Mouse (Mus musculus): ENCODE results near the gene Slc13a4. TPM values are rescaled to one million over a fixed set of nuclear protein-coding genes. Genes with fewer than 3 reads are reported as not detected.

Slc13a4 gene
- polyA plus RNA-seq, 1 experiment from 2014 or later: 0.34 TPM

DNA sequence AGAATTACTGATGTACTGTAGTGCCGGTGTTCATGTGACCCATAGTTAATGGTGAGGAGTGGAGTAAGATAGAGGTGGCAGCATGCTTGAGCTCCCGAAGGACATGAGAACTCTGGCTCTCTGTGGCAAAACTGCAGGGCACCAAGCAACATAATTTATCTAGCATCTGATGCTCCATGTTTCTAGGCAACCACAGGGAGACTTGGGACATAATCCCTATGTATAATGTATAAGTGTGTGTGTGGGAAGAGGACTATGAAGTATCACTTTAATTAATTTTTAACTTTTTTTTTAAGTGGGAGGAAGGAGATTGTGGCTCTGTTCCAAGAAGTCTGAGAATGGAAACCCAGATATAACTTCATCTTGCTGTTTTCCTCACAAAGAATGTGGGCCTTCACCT lies 13.0 kb downstream of the Slc13a4 start:
- no peak overlapping the region for H3K4me3 ChIP-seq (replicated peaks; ENCODE audit: low read length)
- no peaks in the 10 kb centered on the region for H3K27me3 ChIP-seq (ENCODE audit: control insufficient read depth, insufficient read depth, low read length)
- H3K27ac ChIP-seq (ENCODE audit: low read length): no peak overlapping the region
- ATAC-seq (ENCODE audit: insufficient read depth, low FRiP score): no peak
- H3K9me3 ChIP-seq (replicated peaks; ENCODE audit: control insufficient read depth, low read length): no peaks in the 10 kb centered on the region
- H3K9ac ChIP-seq (ENCODE audit: low read length): no peak overlapping the region
- H3K4me1 ChIP-seq (ENCODE audit: control insufficient read depth, insufficient read depth, low read length): 0 out of 2 replicates have a peak, but pooled peaks cover 3% of the 10 kb centered on the region
- no peaks in the 10 kb centered on the region for H3K36me3 ChIP-seq (ENCODE audit: control insufficient read depth, insufficient read depth, low read length)
- WGBS: 77% methylated on average over 2 of the region's 2 CpGs
- no peak overlapping the region for H3K4me2 ChIP-seq (ENCODE audit: low read depth, low read length)

DNA sequence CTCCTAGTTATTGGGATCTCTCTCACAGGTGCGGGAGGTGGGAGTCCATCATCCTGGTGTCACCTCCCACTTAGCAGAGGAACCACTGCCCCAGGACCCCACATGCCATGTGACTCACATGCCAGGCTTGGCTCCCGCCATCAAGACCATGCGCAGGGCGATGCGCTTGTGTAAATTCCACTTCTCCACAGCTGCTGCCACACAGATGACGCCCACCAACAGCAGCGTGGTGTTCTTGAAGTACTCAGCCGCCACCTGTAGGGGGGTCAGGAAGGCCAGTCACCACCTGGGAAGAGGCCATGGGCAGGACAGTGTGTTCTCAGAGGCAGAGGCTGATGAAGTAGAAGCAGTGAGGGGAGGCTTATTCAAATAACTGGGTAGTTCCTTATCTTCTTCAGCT lies 18.3 kb downstream of the Slc13a4 start:
- WGBS: 92% methylated on average over 8 of the region's 8 CpGs
- Histone ChIP-seq H3K27me3 (ENCODE audit: control insufficient read depth, insufficient read depth, low read length) (no peaks in the 10 kb centered on the region), H3K27ac (ENCODE audit: low read length) (no peak overlapping the region), H3K4me1 (ENCODE audit: control insufficient read depth, insufficient read depth, low read length) (peaks cover 12% of the 10 kb centered on the region), H3K36me3 (ENCODE audit: control insufficient read depth, insufficient read depth, low read length) (no peaks in the 10 kb centered on the region), H3K9me3 (replicated peaks; ENCODE audit: control insufficient read depth, low read length) (no peaks in the 10 kb centered on the region), H3K9ac (ENCODE audit: low read length) (no peak overlapping the region), H3K4me3 (replicated peaks; ENCODE audit: low read length) (no peak overlapping the region), H3K4me2 (ENCODE audit: low read depth, low read length) (no peak overlapping the region)
- no peak for ATAC-seq (ENCODE audit: insufficient read depth, low FRiP score)

DNA sequence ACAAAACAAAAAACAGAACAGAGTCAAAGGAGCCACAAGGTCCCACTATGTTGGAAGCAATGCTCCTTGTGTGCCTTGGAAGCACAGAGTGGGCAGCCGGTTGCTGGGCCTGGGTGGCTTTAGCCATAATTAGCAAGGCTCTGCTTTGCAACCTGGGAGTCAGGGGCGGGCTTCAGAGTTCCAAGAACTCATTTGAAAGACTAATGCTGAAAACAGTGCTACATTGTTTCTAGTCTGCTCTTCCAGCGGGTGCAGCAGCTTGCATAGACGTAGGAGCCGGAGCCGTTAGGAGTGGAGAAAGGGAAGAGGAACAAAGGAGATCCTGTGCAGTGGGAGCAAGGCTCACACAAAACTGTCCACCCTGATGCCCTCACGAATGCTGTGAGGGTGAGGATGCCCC lies 19.0 kb downstream of the Slc13a4 start:
- 61% methylated on average over 7 of the region's 7 CpGs for WGBS
- no peak for ATAC-seq (ENCODE audit: insufficient read depth, low FRiP score)
- H3K27ac ChIP-seq (ENCODE audit: low read length): 0 out of 2 replicates have a peak overlapping the region, but pooled peaks have one; percentile 3

DNA sequence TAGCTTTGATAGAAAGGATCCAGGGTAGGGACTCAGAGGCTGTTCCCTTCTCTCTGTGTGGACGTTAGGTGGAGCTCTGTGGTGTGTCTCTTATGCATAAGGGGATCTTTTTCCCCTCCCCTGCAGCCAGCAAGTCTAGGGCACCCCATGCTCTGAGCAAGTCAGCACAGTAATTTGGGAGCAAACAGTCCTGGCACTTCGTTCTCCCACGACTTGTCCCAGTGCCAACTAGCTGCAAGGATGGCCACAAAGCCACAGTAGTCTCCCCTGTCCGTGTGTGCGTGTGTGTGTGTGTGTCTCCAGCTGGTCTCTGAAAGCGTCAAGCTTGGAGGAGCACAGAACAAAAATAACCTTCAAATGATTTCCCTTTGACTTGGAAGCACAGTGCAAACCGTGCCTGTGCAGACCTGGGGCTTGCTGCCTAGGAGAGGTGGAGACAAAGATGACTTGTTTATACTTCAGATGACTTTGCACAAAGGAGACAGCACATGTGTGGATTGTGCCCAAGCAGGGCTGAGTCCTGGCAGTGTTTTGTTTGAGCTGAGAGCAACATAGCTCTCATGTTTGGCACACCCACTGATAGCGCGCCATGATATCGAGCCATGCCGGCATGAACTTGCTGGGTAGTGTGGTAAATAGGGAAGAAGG lies 19.7 kb downstream of the Slc13a4 start:
- peak; percentile 58 for ATAC-seq (ENCODE audit: insufficient read depth, low FRiP score)
- 0 out of 2 replicates have a peak overlapping the region, but pooled peaks have one; percentile 4 for H3K27ac ChIP-seq (ENCODE audit: low read length)
- H3K27me3 ChIP-seq (ENCODE audit: control insufficient read depth, insufficient read depth, low read length): no peaks in the 10 kb centered on the region

More for the DNA sequence above, 19.0 kb downstream of the Slc13a4 start:
- Histone ChIP-seq H3K9ac (ENCODE audit: low read length) (no peak overlapping the region), H3K9me3 (replicated peaks; ENCODE audit: control insufficient read depth, low read length) (no peaks in the 10 kb centered on the region), H3K27me3 (ENCODE audit: control insufficient read depth, insufficient read depth, low read length) (no peaks in the 10 kb centered on the region), H3K4me1 (ENCODE audit: control insufficient read depth, insufficient read depth, low read length) (peaks cover 12% of the 10 kb centered on the region), H3K4me3 (replicated peaks; ENCODE audit: low read length) (no peak overlapping the region), H3K4me2 (ENCODE audit: low read depth, low read length) (no peak overlapping the region), H3K36me3 (ENCODE audit: control insufficient read depth, insufficient read depth, low read length) (no peaks in the 10 kb centered on the region)

DNA sequence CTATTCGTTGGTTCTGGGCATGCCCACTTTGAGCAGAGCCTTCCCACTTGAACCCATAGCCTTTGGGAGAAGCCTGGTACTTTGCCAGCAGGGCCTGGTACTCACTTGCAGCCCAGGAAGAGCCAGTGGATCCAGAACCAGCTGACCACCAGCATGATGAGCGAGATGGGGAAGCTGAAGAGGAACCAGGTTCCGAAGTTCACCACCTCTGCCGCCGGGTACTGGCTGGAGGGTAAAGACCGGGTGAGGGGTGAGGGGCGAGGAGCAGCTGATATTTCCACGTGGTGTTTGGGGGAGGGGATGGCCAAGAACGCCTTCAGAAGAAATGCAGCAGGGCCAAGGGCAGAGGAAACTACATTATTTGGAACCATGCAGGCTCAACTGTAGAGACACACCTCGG lies 28.6 kb downstream of the Slc13a4 start:
- H3K9me3 ChIP-seq (replicated peaks; ENCODE audit: control insufficient read depth, low read length): no peaks in the 10 kb centered on the region
- no peaks in the 10 kb centered on the region for H3K27me3 ChIP-seq (ENCODE audit: control insufficient read depth, insufficient read depth, low read length)
- H3K4me3 ChIP-seq (replicated peaks; ENCODE audit: low read length): no peak overlapping the region
- WGBS: 74% methylated on average over 10 of the region's 10 CpGs
- no peaks in the 10 kb centered on the region for H3K36me3 ChIP-seq (ENCODE audit: control insufficient read depth, insufficient read depth, low read length)
- H3K4me1 ChIP-seq (ENCODE audit: control insufficient read depth, insufficient read depth, low read length): no peaks in the 10 kb centered on the region
- H3K27ac ChIP-seq (ENCODE audit: low read length): no peak overlapping the region
- no peak overlapping the region for H3K9ac ChIP-seq (ENCODE audit: low read length)
- ATAC-seq (ENCODE audit: insufficient read depth, low FRiP score): no peak
- H3K4me2 ChIP-seq (ENCODE audit: low read depth, low read length): no peak overlapping the region

More for the DNA sequence above, 19.7 kb downstream of the Slc13a4 start:
- no peaks in the 10 kb centered on the region for H3K9me3 ChIP-seq (replicated peaks; ENCODE audit: control insufficient read depth, low read length)
- H3K9ac ChIP-seq (ENCODE audit: low read length): no peak overlapping the region
- H3K4me1 ChIP-seq (ENCODE audit: control insufficient read depth, insufficient read depth, low read length): peaks cover 12% of the 10 kb centered on the region
- peak overlapping the region; percentile 8; the same call in 1 of the 2 replicates for H3K4me2 ChIP-seq (ENCODE audit: low read depth, low read length)
- no peaks in the 10 kb centered on the region for H3K36me3 ChIP-seq (ENCODE audit: control insufficient read depth, insufficient read depth, low read length)
- 50% methylated on average over 11 of the region's 11 CpGs for WGBS
- no peak overlapping the region for H3K4me3 ChIP-seq (replicated peaks; ENCODE audit: low read length)

DNA sequence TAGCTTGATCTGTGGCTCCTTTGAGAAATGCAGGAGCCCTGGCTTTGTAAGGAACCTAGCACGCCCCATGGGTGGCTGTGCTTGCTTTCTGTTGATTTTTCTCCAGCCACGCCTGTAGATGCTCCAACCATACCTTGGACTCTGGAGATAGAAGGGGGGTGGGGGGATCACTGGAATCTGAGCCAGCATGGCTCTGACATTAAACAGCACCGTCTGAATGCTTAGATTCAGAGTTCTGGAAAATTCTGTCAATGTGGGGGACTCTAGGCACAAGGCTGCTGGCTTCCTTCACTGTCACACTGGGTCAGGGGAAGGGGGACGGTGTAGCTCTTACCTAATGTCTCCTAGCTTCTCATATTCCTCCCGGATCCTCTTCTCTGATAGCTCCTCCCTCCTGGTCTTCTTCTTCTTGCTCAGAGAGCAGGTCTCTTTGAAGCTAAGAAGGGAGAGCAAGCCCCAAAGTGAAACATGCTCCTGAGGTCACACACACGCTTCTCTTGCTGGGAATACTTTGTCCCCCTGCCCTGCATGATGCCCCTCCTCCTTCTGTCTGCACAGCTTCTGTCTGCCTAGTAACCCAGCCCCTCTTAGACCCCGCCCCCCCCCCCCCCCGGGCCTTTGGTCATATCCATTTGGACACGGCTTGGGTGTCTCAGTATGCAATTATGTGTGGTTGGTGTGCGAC lies 29.9 kb downstream of the Slc13a4 start:
- ATAC-seq (ENCODE audit: insufficient read depth, low FRiP score): peak; percentile 68; the same call in 1 of the 2 replicates
- Histone ChIP-seq H3K4me1 (ENCODE audit: control insufficient read depth, insufficient read depth, low read length) (no peaks in the 10 kb centered on the region), H3K9me3 (replicated peaks; ENCODE audit: control insufficient read depth, low read length) (no peaks in the 10 kb centered on the region), H3K27me3 (ENCODE audit: control insufficient read depth, insufficient read depth, low read length) (no peaks in the 10 kb centered on the region), H3K9ac (ENCODE audit: low read length) (no peak overlapping the region), H3K4me3 (replicated peaks; ENCODE audit: low read length) (no peak overlapping the region), H3K27ac (ENCODE audit: low read length) (no peak overlapping the region), H3K36me3 (ENCODE audit: control insufficient read depth, insufficient read depth, low read length) (no peaks in the 10 kb centered on the region), H3K4me2 (ENCODE audit: low read depth, low read length) (no peak overlapping the region)
- 39% methylated on average over 10 of the region's 10 CpGs for WGBS

DNA sequence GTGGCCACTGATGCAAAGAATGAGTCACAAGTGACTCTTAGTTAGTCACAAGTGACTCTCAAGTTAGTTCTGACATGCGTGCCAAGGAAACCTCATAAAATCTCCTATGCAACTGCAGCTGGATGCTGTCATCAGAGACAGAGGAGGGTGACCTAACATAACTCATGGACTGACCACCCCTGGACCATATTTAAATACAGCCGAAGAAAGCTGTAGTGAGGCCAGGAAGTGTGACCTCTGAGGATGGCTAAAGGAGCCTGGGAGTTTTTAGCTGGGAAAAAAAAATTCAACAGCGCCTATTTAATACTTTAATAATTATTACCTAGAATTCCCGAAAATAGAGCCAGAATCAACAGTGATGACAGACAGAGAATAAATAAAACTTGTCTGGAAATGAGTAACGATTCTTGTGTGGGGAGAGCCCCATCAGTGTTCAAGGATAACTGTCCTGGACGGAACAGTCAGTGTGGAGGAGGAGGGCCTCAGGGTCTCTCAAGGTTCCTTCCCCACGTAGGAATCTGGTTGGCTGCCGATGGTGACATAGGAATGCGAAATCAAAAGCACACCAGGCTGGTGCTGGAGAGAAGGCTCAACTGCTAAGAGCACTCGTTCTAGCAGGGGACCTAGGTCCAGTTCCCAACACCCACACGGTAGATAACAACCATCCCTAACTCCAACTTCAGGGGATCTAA lies 34.4 kb downstream of the Slc13a4 start:
- Histone ChIP-seq H3K27me3 (ENCODE audit: control insufficient read depth, insufficient read depth, low read length) (no peaks in the 10 kb centered on the region), H3K4me1 (ENCODE audit: control insufficient read depth, insufficient read depth, low read length) (no peaks in the 10 kb centered on the region), H3K4me3 (replicated peaks; ENCODE audit: low read length) (no peak overlapping the region), H3K27ac (ENCODE audit: low read length) (no peak overlapping the region), H3K9ac (ENCODE audit: low read length) (no peak overlapping the region), H3K4me2 (ENCODE audit: low read depth, low read length) (no peak overlapping the region), H3K36me3 (ENCODE audit: control insufficient read depth, insufficient read depth, low read length) (no peaks in the 10 kb centered on the region), H3K9me3 (replicated peaks; ENCODE audit: control insufficient read depth, low read length) (0 out of 2 replicates have a peak, but pooled peaks cover 2% of the 10 kb centered on the region)
- 49% methylated on average over 11 of the region's 11 CpGs for WGBS
- ATAC-seq (ENCODE audit: insufficient read depth, low FRiP score): no peak

DNA sequence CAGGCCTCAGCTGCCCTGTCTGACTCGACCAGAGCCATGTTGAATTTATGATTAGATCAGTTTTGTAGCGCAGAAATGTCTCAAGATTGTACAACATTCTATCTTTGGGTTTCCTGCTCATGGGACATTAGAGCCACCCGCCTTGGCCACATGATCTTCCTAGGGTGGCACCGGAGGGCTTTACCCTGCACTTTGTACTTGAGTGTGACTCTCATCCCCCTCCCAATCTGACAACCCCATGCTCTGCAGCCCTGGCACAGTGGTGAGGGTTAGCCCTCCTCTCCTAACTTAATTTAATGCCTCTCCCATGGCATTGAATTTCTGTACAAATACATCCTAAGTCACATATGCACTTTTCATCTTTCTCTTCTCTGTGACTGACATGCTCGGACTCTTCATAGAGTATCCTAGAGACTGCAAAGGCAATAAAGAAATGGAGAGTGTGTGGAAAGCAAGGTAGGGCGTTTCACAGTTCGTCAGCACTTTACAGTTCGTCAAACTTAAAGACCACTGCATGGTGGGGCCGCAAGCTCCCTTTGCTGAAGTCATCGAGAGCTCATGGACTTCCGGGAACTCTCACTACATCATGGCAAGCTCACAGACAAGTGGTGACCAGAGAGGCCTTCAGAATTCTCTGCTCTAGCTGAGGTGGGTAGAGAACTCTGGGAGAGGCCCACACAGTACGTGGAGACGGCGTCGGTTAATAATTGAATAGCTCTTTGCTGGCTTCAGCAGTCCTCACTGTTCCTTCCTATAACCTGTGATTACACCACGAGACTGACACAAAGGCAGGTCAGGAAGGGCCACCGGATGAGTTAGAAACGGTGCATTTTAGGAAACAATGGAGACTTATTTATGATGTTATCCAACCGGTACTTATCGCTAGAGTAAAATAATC lies 35.8 kb downstream of the Slc13a4 start:
- no peaks in the 10 kb centered on the region for H3K27me3 ChIP-seq (ENCODE audit: control insufficient read depth, insufficient read depth, low read length)
- H3K27ac ChIP-seq (ENCODE audit: low read length): no peak overlapping the region
- H3K9me3 ChIP-seq (replicated peaks; ENCODE audit: control insufficient read depth, low read length): 0 out of 2 replicates have a peak, but pooled peaks cover 2% of the 10 kb centered on the region
- no peak overlapping the region for H3K4me3 ChIP-seq (replicated peaks; ENCODE audit: low read length)
- H3K4me1 ChIP-seq (ENCODE audit: control insufficient read depth, insufficient read depth, low read length): no peaks in the 10 kb centered on the region
- H3K4me2 ChIP-seq (ENCODE audit: low read depth, low read length): no peak overlapping the region
- H3K9ac ChIP-seq (ENCODE audit: low read length): no peak overlapping the region
- no peak for ATAC-seq (ENCODE audit: insufficient read depth, low FRiP score)
- H3K36me3 ChIP-seq (ENCODE audit: control insufficient read depth, insufficient read depth, low read length): no peaks in the 10 kb centered on the region
- 74% methylated on average over 20 of the region's 20 CpGs for WGBS
